Mouse (Mus musculus) gastrocnemius, adult 2 months (tissue): Measurements from ENCODE around the gene Nfyc. TPM values are rescaled to one million over a fixed set of nuclear protein-coding genes. Genes with fewer than 3 reads are reported as not detected.

Experiments used
- DNase-seq: peaks from one replicate; pipeline ENCODE4 v3.0.0; 2022
- H3K27ac ChIP-seq: fragments of 200-600 bp; 2 replicates; pipeline ENCODE4 v1.8.1; 2022; ENCODE audit warnings: mild to moderate bottlenecking
- H3K4me3 ChIP-seq: fragments of 200-600 bp; 2 replicates; pipeline ENCODE4 v1.8.1; 2022; ENCODE audit warnings: mild to moderate bottlenecking, moderate library complexity
- CTCF ChIP-seq: fragments of 200-600 bp; IDR thresholded peaks from 2 replicates; pipeline ENCODE4 v1.8.1; 2022; ENCODE audit warnings: antibody characterized with exemption, mild to moderate bottlenecking, moderate library complexity
- intact Hi-C: fragments of 180-260 bp; cut with DNase I; formaldehyde crosslinking; loops from one replicate; pipeline ENCODE4 v1.15.1; 2025
- total RNA-seq, 2 experiments: library from RNA; stranded (reverse); gene quantifications; 2 replicates each; pipeline ENCODE4 v1.2.3; 2021

The Nfyc gene
- total RNA-seq, 2 experiments from 2014 or later, result 45.2 to 47.9 TPM

- no peak within 1 kb of the TSS for H3K27ac ChIP-seq
- TF ChIP-seq CTCF, result no peak
- peak; percentile 62 for DNase-seq
- H3K4me3 ChIP-seq, result peak within 1 kb of the TSS; percentile 70
- intact Hi-C loops, result no loop called here
Observed at GRCm38 (mm10) chr4:120854588-120855319, 23.4 kb upstream of the Nfyc start, which contains the start of gene Rims3. Gene Rims3 (plus strand): TSS chr4:120854816.

DNA sequence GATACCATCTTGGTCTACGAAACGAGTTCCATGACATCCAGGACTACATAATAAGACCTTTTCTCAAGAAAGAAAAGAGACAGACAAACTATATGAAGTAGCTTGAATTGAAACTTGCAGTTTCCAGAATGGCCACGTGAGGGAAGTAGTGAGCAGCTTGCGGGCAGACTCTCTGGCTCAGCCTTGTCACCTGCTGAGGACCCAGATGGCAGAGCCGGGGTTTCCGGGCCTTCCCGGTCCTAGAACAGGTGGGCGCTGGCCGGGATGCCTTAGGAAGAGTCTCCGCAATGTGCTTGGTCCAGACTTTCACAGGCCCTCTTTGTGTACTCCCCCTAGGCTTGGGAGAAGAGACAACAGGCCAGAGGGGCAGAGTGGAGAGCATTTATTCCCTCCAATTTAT, 19.6 kb upstream of the Nfyc start:
- peak; percentile 68 for DNase-seq
- Histone ChIP-seq H3K4me3 (no peak overlapping the region), H3K27ac (no peak overlapping the region)
- TF ChIP-seq CTCF, result peak; percentile 90
- intact Hi-C loops, result loop anchor here (1.0 kb wide), 2 partner anchors 36 to 59 kb away; no protein-coding TSS in a partner anchor

GRCm38 (mm10) chr4:120849451-120849850, 18.1 kb upstream of the Nfyc start:
- intact Hi-C loops, result no loop called here
- Histone ChIP-seq H3K4me3 (no peak overlapping the region), H3K27ac (no peak overlapping the region)
- DNase-seq, result no peak
- TF ChIP-seq CTCF, result no peak

GRCm38 (mm10) chr4:120848909-120849308, 17.5 kb upstream of the Nfyc start:
- Histone ChIP-seq H3K4me3 (no peak overlapping the region), H3K27ac (no peak overlapping the region)
- intact Hi-C loops, result no loop called here
- TF ChIP-seq CTCF, result no peak
- no peak for DNase-seq

DNA sequence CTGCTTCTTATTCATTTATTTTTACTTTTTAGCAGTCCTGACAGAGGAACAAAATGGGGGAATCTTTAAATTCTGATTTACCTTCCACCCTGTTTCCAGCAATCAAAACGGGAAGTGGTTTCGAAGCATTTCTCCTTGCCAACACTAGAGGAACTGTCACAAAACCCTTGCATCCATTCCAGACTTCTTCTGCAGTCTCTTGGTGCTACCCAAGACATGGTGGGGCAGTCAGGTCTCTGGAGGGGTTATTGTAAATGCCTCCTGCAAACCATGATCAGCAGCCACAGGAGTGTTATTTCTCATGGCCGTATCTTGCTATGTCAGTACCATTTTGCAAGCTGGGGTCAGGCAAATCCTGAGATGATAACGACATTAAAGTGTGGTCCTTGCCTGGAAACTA, 13.7 kb upstream of the Nfyc start:
- intact Hi-C loops, result no loop called here
- TF ChIP-seq CTCF, result no peak
- DNase-seq, result no peak
- H3K27ac ChIP-seq, result no peak overlapping the region
- H3K4me3 ChIP-seq, result no peak overlapping the region

DNA sequence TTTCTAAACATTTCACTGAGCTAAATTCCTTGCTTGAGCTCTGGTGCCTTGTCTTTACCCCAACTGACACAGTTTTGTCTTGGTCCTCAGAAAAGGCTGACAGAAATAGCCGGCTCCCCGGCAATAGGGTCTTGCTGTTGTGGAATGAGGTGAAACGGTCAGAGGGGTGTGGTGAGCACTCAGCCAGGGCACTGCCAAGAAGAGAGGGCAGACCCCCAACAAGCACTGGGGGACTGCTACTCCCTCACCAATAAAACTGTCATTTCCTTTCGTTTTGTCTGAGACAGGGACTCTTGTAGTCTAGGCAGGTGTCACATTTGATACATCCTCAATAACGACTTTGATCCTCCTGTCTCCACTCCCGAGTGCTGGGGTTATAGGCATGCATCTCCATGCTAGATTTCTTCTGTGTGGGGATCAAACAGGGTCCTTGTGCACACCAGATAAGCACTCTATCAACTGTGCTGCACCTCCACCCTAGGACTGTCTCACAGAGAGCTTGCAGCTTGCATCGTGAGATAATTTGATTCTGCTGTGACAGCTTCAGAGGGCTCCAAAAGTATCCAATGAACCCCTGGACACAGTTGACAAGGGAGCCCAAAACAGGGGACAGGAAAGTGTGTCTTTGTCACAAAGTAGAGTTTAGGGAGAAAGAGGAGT, 13.2 kb upstream of the Nfyc start:
- no peak for DNase-seq
- Histone ChIP-seq H3K27ac (no peak overlapping the region), H3K4me3 (no peak overlapping the region)
- intact Hi-C loops, result no loop called here
- TF ChIP-seq CTCF, result no peak

GRCm38 (mm10) chr4:120841342-120841741, 10.0 kb upstream of the Nfyc start:
- no peak for DNase-seq
- no peak for TF ChIP-seq CTCF
- intact Hi-C loops, result no loop called here
- no peak overlapping the region for H3K27ac ChIP-seq
- H3K4me3 ChIP-seq, result no peak overlapping the region

GRCm38 (mm10) chr4:120830767-120831166, 605 bp downstream of the Nfyc start:
- DNase-seq, result no peak
- H3K27ac ChIP-seq, result no peak overlapping the region
- TF ChIP-seq CTCF, result no peak
- no peak overlapping the region for H3K4me3 ChIP-seq
- intact Hi-C loops, result no loop called here

DNA sequence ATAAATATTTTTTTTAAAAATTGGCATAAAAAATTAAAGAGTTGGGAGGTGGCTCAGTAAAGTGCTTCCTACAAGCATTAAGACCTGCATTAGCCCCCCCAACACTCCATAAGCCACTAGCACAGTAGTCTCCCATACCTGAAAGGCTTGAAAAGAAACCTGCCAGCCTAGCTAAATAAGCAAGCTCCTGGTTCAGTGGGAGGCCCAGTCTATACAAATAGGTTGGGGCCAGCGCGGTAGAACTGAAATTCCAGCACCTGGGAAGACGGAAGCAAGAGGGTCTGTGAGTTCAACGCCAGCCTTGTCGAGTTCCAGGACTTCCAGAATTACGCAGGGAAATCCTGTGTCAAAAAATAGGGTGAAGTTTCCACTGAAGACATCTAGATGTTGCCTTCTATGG, 5.0 kb downstream of the Nfyc start:
- intact Hi-C loops, result no loop called here
- Histone ChIP-seq H3K4me3 (peak overlapping the region; percentile 79), H3K27ac (peak overlapping the region; percentile 100)
- peak; percentile 23 for DNase-seq
- no peak for TF ChIP-seq CTCF

DNA sequence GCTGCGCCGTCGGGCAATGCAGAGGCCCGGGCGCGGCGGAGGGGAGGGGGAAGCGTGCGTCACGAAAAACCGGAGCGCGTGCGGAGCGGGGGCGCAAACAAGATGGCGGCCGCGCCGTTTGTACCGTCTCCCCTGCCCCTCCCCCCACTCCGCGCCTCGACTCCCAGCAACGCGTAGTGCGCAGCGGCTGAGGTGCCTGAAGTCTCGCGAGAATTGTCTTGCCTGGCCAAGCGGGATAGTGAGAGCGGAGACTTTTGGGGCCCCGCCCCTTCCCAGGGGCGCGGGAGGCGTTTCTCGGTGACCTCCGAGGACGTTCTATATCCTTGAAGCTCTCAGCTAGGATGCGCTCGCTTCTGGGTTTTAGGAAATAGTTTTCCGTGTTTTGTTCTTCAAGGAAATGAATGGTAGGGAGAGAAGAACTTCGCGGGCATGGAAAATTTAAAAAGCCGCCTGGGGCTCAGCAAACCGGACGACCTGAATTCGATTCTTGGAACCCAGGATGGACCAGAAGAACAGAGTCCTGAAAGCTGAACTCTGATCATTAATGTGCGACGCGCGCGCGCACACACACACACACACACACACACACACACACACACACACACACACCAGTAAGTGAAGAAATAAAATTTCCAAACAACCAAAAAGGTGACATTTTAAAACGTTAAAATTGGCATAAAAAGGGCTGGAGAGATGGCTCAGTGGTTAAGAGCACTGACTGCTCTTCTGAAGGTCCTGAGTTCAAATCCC, 5.6 kb downstream of the Nfyc start:
- TF ChIP-seq CTCF, result no peak
- peak overlapping the region; percentile 100 for H3K27ac ChIP-seq
- intact Hi-C loops, result no loop called here
- peak; percentile 99 for DNase-seq
- H3K4me3 ChIP-seq, result peak overlapping the region; percentile 79

DNA sequence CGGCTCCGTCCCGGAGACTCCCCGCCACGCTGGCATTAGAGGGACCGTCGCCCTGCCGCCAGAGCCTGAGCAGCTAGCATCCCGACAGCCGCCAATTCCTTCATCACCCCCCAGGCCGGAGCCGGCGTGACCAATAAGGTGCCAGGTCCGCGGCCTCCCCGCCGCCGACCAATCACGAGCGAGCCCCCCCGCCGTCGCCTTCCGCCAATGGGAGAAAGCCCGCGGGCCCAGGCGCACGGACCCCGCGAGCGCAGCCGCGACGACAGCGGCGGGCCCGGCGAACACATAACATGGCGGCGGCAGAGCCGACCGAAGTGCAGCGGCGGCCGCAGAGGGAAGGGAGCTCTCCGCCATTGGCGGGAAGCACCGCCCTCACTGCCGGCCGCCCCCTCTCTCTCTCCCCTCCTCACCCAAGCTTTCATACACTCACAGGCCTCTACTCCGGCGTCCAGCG, 6.2 kb downstream of the Nfyc start:
- intact Hi-C loops, result no loop called here
- peak overlapping the region; percentile 79 for H3K4me3 ChIP-seq
- DNase-seq, result peak; percentile 99
- no peak for TF ChIP-seq CTCF
- peak overlapping the region; percentile 100 for H3K27ac ChIP-seq

DNA sequence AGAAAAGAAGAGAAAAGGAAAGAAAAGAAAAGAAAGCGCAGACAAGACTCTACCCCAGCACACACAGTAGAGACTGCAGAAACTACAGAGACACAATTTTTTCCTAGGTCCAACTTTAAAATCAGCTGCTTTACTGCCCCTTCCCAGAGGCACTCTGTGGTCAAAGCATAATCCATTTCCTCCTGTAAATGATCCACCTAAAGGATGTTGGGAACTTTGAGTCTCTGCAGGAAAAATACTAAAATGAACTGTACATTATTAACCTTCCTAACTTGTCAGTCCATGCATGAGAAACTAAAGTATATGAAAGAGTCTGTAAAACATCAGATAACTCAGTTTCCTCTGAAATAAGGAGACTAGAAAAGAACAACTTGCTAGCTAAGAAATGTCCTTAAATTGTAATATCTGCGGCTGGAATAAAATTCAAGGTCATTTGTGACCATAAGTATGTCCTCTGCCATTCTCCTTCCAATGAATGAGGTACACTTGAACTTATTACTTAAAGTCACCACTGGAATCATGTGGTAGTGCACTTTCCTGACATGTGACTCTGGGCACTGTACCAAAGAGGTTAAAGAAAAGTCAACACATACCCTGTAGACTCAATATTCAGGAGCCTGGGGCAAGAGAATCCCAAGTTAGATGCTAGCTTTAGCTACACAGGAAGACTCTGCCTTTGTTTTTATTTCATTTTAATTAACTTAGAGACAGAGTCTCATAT, 9.0 kb downstream of the Nfyc start:
- no peak for DNase-seq
- Histone ChIP-seq H3K27ac (no peak overlapping the region), H3K4me3 (no peak overlapping the region)
- intact Hi-C loops, result no loop called here
- no peak for TF ChIP-seq CTCF
